Mouse (Mus musculus): Measurements from ENCODE around the gene Sdk2. TPM values are rescaled to one million over a fixed set of nuclear protein-coding genes. Genes with fewer than 3 reads are reported as not detected.

Sdk2 gene
- 2.1 and 6.7 TPM in 2 replicates for polyA plus RNA-seq (2012; rRNA removed)

- TF ChIP-seq CTCF (IDR thresholded peaks at IDR 0.05; ENCODE audit: borderline replicate concordance, extremely low read depth, insufficient read depth, insufficient read length) = no peak
- TF ChIP-seq POLR2A (IDR thresholded peaks at IDR 0.05; ENCODE audit: borderline replicate concordance, extremely low read depth, insufficient read depth, insufficient read length, poor library complexity, severe bottlenecking) = no peak; the same call in 1 of the 2 replicates
Measured at GRCm38 (mm10) chr11:114066951-114067762, at the start of gene Sdk2. Gene Sdk2 (minus strand): TSS chr11:114067046.

GRCm38 (mm10) chr11:114115077-114115476, 48.2 kb upstream of the Sdk2 start:
- no peak for DNase-seq (ENCODE audit: low read depth)
- TF ChIP-seq CTCF (IDR thresholded peaks at IDR 0.05; ENCODE audit: borderline replicate concordance, extremely low read depth, insufficient read depth, insufficient read length) (peak; percentile 31; the same call in 1 of the 2 replicates), POLR2A (IDR thresholded peaks at IDR 0.05; ENCODE audit: borderline replicate concordance, extremely low read depth, insufficient read depth, insufficient read length, poor library complexity, severe bottlenecking) (no peak)

More at GRCm38 (mm10) chr11:114066951-114067762, at the start of gene Sdk2:
- DNase-seq (ENCODE audit: low read depth) = peak; percentile 90

DNA sequence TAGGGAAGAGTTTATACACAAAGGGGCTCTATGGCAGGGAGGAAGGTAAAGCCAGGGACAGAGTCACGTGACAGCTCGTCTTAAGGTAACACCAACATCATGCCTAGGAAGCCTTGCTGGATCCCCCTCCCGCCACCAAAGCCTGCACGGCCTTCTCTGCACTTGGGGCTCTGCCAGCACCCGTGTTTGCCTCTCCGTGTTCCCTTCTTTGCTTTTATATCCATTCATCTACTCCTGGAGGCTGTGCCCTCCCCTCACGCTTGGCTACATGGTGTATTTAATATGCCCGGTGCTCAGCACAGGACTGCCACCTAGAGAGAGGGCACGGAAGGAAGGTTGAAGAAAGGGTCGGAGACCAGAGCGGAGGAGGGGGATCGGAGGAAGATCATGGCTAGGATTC, 47.8 kb upstream of the Sdk2 start:
- DNase-seq (ENCODE audit: low read depth) = peak; percentile 53
- TF ChIP-seq CTCF (IDR thresholded peaks at IDR 0.05; ENCODE audit: borderline replicate concordance, extremely low read depth, insufficient read depth, insufficient read length) (0 out of 2 replicates have a peak, but pooled peaks have one; percentile 6), POLR2A (IDR thresholded peaks at IDR 0.05; ENCODE audit: borderline replicate concordance, extremely low read depth, insufficient read depth, insufficient read length, poor library complexity, severe bottlenecking) (no peak)

- TF ChIP-seq CTCF (IDR thresholded peaks at IDR 0.05; ENCODE audit: borderline replicate concordance, extremely low read depth, insufficient read depth, insufficient read length) = no peak
- no peak for TF ChIP-seq POLR2A (IDR thresholded peaks at IDR 0.05; ENCODE audit: borderline replicate concordance, extremely low read depth, insufficient read depth, insufficient read length, poor library complexity, severe bottlenecking)
- peak; percentile 56 for DNase-seq (ENCODE audit: low read depth)
Measured at GRCm38 (mm10) chr11:114110851-114111250, 44.0 kb upstream of the Sdk2 start.

DNA sequence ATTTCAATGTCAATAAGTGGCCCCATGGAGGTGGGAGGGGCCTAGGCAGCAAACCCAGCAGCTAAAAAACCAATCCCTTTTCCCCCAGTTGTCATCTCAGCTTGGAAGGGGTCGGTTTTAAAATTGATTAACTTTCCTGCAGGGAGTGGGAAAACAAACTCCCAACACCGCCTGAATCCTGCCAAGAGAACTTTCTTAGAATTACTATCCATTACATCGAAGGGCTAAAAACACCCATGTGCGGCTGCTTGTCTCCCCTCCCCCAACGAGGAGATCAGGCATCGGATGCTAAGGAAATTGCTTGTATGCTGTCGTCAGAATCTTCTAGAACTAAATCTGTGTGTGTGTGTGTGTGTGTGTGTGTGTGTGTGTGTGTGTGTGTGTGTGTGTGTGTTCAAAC, 26.8 kb upstream of the Sdk2 start:
- no peak for TF ChIP-seq CTCF (IDR thresholded peaks at IDR 0.05; ENCODE audit: borderline replicate concordance, extremely low read depth, insufficient read depth, insufficient read length)
- no peak for TF ChIP-seq POLR2A (IDR thresholded peaks at IDR 0.05; ENCODE audit: borderline replicate concordance, extremely low read depth, insufficient read depth, insufficient read length, poor library complexity, severe bottlenecking)

DNA sequence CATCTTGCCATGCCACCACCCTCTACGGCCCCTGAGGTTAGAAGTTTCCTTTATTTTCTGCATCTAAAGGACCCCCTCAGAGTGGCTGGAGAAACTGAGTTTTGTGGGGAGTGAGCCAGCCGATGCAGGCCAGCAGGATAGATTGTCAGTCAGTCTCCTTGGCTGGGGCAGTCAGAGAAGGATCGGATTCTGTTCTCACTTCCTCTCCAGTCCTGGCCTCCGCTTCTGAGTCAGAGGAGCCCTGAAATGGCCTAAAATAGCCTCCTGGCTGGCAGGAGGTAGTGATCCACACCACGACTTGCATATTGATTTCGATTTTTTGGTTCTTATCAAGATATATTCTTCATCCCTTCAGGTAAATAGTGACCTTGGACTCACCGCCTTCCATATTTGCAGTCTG, 26.3 kb upstream of the Sdk2 start:
- TF ChIP-seq POLR2A (IDR thresholded peaks at IDR 0.05; ENCODE audit: borderline replicate concordance, extremely low read depth, insufficient read depth, insufficient read length, poor library complexity, severe bottlenecking) (no peak), CTCF (IDR thresholded peaks at IDR 0.05; ENCODE audit: borderline replicate concordance, extremely low read depth, insufficient read depth, insufficient read length) (no peak)
- DNase-seq (ENCODE audit: low read depth) = no peak

More for the DNA sequence above, 26.8 kb upstream of the Sdk2 start:
- DNase-seq (ENCODE audit: low read depth) = no peak

GRCm38 (mm10) chr11:114080606-114081005, 13.8 kb upstream of the Sdk2 start:
- peak; percentile 77 for DNase-seq (ENCODE audit: low read depth)
- TF ChIP-seq CTCF (IDR thresholded peaks at IDR 0.05; ENCODE audit: borderline replicate concordance, extremely low read depth, insufficient read depth, insufficient read length) = no peak
- no peak for TF ChIP-seq POLR2A (IDR thresholded peaks at IDR 0.05; ENCODE audit: borderline replicate concordance, extremely low read depth, insufficient read depth, insufficient read length, poor library complexity, severe bottlenecking)

GRCm38 (mm10) chr11:114072644-114073043, 5.8 kb upstream of the Sdk2 start:
- TF ChIP-seq POLR2A (IDR thresholded peaks at IDR 0.05; ENCODE audit: borderline replicate concordance, extremely low read depth, insufficient read depth, insufficient read length, poor library complexity, severe bottlenecking) (no peak), CTCF (IDR thresholded peaks at IDR 0.05; ENCODE audit: borderline replicate concordance, extremely low read depth, insufficient read depth, insufficient read length) (no peak)
- DNase-seq (ENCODE audit: low read depth) = no peak

DNA sequence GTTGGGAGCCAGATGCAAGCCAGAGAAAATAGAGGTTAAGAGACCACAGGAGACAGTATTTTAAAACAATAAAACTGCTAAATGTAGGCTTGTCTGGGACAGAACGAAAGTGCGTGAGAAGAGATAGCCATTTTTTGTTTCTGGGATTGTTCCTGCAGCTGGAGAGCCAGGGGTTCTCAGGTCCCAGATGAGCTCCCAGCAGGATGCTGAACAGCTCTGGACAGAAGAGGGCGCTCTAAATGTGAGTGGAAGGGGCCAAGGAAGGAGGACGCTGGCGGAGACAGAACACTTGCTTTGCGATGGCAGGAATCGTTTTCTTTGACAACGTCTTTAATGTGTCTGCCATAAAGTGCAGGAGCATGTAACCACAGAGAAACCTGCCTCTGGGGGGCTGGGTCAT, 5.2 kb upstream of the Sdk2 start:
- DNase-seq (ENCODE audit: low read depth) = peak; percentile 60
- TF ChIP-seq POLR2A (IDR thresholded peaks at IDR 0.05; ENCODE audit: borderline replicate concordance, extremely low read depth, insufficient read depth, insufficient read length, poor library complexity, severe bottlenecking) (no peak), CTCF (IDR thresholded peaks at IDR 0.05; ENCODE audit: borderline replicate concordance, extremely low read depth, insufficient read depth, insufficient read length) (peak; percentile 56)

GRCm38 (mm10) chr11:114070881-114071280, 4.0 kb upstream of the Sdk2 start:
- TF ChIP-seq POLR2A (IDR thresholded peaks at IDR 0.05; ENCODE audit: borderline replicate concordance, extremely low read depth, insufficient read depth, insufficient read length, poor library complexity, severe bottlenecking) (no peak), CTCF (IDR thresholded peaks at IDR 0.05; ENCODE audit: borderline replicate concordance, extremely low read depth, insufficient read depth, insufficient read length) (peak; percentile 46; the same call in 1 of the 2 replicates)

DNA sequence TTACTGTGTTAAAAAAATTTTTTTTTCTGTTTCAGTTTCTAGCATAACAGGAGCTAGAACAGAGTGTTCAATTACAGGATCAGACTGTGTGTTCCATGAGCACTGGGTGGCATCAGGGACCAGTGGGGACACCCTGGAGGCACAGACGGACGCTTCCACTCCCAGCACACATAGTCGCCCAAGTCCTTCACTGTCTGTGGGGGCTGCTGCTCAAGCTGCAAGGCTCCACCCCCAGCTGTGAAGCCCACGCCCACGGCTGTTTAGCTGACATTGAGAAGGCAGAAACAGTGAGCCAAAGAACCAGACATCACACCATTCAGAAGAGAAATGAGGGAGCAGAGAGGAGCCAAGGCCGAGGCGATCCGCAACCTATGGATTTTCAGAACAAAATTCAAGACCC, 3.3 kb upstream of the Sdk2 start:
- TF ChIP-seq POLR2A (IDR thresholded peaks at IDR 0.05; ENCODE audit: borderline replicate concordance, extremely low read depth, insufficient read depth, insufficient read length, poor library complexity, severe bottlenecking) (no peak), CTCF (IDR thresholded peaks at IDR 0.05; ENCODE audit: borderline replicate concordance, extremely low read depth, insufficient read depth, insufficient read length) (no peak)
- DNase-seq (ENCODE audit: low read depth) = no peak

More at GRCm38 (mm10) chr11:114070881-114071280, 4.0 kb upstream of the Sdk2 start:
- no peak for DNase-seq (ENCODE audit: low read depth)

DNA sequence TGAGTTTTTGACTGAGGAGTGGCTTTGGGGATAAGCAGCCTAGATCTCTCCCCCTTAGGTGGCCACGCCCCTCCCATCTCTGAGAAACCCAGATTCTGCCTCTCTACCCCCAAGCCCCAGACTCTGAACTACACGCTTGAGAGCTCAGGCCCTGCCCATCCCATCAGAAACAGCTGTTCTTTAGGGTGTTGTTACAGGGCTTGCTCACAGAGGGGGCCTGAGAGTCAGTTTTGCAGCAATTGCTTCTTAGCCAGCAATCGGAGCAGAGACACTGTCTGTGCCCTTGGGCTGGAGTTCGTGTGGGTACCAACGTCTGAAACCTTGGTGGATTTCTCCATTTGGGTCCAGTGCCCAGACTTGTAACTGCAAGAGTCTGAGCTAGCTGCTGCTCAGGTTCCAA, 1.5 kb upstream of the Sdk2 start:
- TF ChIP-seq CTCF (IDR thresholded peaks at IDR 0.05; ENCODE audit: borderline replicate concordance, extremely low read depth, insufficient read depth, insufficient read length) (peak; percentile 76), POLR2A (IDR thresholded peaks at IDR 0.05; ENCODE audit: borderline replicate concordance, extremely low read depth, insufficient read depth, insufficient read length, poor library complexity, severe bottlenecking) (no peak)
- peak; percentile 91 for DNase-seq (ENCODE audit: low read depth)
